Mouse (Mus musculus) ZHBTc4 (cell line): ENCODE data around the gene Hist1h3d.
"Not testable (repeated sequence)": the region's sequence is repeated elsewhere in the genome, so short reads cannot be mapped to it uniquely, and the experiment has no call there.

Source experiments
- DNase-seq: peaks from one replicate; pipeline ENCODE4 v3.0.0-alpha.2; 2011; ENCODE audit warnings: low read depth, low spot score

The Hist1h3d gene

DNA sequence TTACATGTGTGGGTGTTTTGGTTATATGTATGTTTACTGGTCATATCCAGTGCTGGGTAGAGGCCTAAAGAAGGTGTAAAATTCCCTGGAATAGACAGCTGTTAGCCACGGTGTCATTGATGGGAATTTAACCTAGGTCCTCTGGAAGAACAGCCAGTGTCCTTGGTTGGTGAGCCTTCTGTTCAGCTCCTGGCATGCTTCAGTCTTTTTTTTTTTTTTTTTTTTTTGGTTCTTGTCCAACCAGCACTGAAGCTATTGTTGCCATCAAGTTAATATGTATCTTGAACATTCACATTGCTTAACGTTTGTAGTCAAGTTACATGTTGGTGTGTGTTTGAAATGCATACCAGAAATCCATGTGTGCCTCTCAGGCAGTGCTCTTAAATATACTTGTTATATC is 11.1 kb upstream of the Hist1h3d start:
- no peak for DNase-seq

GRCm38 (mm10) chr13:23570261-23571021 is 5.1 kb upstream of the Hist1h3d start:
- DNase-seq, result peak; percentile 40

GRCm38 (mm10) chr13:23571022-23571503 is 4.5 kb upstream of the Hist1h3d start, which contains the start of the genes Hist1h2ae and Hist1h2bg:
TSS of gene Hist1h2ae (minus strand) at chr13:23571220.
TSS of gene Hist1h2bg (plus strand) at chr13:23571396.
- peak; percentile 94 for DNase-seq

GRCm38 (mm10) chr13:23571504-23572217 is 3.9 kb upstream of the Hist1h3d start:
- not testable (repeated sequence) for DNase-seq

DNA sequence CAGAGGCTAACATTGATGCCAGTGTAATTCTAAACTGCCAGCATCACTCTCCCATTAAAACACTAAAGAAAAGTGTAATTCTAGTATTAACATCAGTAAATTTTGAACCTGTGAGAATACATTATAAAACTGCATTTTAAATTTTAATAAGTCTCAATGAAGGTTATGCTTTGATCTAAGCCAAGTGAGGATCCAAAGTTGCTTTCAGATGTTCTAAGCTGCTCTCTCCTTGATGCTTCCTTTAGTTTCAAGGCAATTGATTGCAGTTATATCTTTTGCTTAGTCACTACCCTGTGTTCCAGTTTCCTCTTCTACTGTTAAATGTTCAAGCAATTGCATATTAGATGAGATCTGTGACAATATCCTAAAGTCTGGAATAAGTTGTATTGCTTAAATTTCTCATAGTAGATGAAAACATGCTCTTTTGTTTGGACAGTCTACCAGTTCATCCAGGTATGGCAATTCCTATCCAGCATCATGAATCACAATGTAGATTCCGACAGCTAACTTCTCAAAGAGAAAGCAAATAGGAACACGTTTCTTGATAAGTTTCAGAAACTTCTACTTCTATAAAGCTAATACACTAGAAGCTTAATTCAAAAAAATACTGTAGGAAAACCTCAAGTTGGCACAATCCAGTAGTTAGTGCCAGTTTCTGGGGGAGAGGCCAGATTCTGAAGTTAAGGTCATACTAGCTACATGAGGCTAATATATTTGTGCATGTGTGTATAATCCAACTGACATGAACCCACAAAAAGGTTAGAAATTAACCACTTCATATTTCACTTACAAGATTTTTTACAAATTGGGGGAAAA is 3.1 kb upstream of the Hist1h3d start:
- peak; percentile 56 for DNase-seq

DNA sequence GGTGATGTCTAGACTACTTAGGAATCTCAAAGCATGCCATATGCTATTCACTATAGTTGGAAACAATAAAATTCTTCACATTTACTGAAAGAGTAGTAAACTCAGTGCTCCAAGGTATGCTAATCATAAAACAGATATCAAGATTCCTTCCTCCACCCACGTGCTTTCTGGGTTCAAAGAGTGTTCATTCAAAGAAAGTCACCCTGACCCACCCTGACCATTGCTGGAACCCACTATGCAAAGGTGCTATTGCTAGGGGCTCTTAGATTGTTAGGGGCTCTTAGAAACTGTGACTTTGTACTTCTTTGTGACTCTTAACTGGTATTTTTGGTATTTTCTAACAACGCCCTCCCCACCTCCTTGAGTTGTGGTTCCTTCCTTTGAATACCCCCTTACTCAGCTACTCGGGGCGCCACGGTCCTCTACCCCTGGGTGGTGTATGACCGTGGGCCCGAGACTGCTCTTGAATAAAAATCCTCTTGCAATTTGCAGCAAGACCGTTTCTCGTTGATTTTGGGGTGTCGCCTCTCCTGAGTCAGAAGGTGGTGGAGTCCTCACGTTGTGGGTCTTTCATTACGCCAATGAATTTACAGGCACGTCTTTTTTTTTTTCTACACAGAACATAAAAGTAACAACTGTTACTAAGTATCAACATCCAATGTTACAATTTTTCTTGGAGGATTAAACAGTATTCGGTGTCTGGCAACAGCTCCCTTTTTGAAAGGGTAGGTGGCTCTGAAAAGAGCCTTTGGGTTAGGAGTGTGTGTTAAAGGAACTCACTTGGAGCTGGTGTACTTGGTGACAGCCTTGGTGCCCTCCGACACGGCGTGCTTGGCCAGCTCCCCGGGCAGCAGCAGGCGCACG is 2.3 kb upstream of the Hist1h3d start:
- DNase-seq, result peak; percentile 43

GRCm38 (mm10) chr13:23573898-23574524 is 1.6 kb upstream of the Hist1h3d start, which contains the start of the genes Hist1h2bf and Hist1h2ad:
TSS of gene Hist1h2bf (minus strand) at chr13:23574196.
TSS of gene Hist1h2ad (plus strand) at chr13:23574381.
- peak; percentile 99 for DNase-seq

GRCm38 (mm10) chr13:23574546-23575170 is 905 bp upstream of the Hist1h3d start:
- peak; percentile 61 for DNase-seq

DNA sequence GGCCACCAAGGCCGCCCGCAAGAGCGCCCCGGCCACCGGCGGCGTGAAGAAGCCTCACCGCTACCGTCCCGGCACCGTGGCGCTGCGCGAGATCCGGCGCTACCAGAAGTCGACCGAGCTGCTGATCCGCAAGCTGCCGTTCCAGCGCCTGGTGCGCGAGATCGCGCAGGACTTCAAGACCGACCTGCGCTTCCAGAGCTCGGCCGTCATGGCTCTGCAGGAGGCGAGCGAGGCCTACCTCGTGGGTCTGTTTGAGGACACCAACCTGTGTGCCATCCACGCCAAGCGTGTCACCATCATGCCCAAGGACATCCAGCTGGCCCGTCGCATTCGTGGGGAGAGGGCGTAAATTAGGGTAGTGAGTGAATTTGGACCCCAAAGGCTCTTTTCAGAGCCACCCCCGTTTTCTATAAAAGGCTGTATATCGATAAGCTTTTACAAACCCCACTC is 326 bp downstream of the Hist1h3d start:
- DNase-seq, result peak; percentile 50

DNA sequence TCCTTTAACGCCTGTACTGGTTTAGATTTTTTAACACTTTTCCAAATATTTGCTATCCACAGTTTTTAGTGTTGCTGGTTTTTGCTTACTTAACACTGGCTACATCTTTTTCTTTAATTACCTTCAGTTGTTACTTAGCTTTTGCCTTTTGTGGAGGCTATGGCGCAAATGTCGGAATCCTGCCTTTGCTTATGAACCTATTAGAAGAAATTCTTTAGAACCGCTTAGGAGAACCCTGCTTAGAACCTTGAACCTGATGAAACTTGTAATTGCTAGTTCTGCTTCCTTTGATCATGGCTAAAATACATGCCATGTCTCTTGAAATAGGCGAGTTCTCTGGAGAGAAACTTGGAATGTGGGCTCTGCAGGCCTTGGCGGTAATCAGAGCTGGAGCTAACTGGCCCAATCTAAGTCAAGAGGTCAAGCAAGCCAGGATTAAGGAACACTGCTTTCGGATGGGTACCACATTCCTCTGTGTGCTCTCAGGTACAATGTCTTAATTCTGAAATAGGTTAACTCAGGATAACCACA is 853 bp downstream of the Hist1h3d start:
- DNase-seq, result peak; percentile 87

DNA sequence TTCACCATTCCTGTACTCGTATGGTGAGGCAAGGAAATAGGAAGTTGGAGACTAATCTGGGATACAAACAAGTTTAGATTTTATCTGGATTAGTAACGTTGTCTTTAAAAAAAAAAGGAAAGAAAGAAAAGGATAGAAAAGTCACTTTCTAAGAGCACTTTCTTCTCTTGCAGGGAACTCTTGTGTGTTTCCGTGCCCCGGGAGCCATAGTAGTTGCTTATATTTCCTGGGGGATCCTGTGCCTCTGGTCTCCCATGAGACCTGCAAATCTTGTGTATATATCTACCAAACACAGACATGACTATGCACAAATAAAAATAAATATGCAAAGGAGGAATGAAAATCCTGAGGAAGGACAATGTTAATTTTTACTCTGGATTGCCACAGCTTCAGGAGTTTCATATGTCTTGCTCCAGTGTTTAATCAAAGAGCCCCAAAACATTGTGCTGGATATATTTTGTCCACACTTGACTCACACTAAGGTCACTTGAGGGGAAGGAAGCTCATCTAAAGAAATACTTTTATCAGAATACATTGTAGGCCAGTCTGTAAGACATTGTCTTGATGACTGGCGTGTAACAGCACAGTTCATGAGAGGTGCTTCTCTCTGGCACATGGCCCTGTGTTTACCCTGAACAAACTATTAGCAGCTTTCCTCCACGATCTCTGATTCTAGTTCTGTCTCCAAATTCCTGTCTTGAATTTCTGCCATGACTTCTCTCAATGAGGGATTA is 1.5 kb downstream of the Hist1h3d start:
- DNase-seq, result peak; percentile 37

GRCm38 (mm10) chr13:23577835-23578234 is 2.3 kb downstream of the Hist1h3d start:
- DNase-seq, result no peak

DNA sequence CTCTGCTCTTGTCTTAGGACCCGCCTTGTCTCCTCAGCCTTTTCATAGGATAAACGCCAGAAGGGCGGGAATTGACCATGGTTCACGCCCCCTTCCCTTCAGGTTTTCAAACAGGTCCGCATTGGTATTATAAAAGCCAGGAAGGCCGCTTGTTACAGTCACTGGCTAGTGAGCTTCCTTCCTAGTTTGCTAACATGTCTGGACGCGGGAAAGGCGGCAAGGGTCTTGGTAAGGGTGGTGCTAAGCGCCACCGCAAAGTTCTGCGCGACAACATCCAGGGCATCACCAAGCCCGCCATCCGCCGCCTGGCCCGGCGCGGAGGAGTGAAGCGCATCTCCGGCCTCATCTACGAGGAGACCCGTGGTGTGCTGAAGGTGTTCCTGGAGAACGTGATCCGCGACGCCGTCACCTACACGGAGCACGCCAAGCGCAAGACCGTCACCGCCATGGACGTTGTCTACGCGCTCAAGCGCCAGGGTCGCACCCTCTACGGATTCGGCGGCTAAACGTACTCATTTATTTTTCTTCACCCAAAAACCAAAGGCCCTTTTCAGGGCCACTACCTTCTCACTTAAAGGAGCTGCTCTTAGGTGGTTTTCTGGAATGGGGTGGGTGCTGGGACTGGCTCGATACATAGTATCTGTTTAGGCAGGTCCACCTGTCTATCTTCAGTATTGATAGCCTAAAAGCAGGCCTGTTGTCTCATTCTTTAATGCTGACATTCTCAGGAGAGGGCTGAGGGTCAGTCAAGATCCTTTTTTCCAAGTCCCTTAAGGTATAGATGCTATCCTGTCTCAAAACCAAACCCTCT is 6.0 kb downstream of the Hist1h3d start, which contains the start of gene Hist1h4d:
TSS of gene Hist1h4d (plus strand) at position 191 of the 811 bp plus-strand sequence.
- DNase-seq, result peak; percentile 97

DNA sequence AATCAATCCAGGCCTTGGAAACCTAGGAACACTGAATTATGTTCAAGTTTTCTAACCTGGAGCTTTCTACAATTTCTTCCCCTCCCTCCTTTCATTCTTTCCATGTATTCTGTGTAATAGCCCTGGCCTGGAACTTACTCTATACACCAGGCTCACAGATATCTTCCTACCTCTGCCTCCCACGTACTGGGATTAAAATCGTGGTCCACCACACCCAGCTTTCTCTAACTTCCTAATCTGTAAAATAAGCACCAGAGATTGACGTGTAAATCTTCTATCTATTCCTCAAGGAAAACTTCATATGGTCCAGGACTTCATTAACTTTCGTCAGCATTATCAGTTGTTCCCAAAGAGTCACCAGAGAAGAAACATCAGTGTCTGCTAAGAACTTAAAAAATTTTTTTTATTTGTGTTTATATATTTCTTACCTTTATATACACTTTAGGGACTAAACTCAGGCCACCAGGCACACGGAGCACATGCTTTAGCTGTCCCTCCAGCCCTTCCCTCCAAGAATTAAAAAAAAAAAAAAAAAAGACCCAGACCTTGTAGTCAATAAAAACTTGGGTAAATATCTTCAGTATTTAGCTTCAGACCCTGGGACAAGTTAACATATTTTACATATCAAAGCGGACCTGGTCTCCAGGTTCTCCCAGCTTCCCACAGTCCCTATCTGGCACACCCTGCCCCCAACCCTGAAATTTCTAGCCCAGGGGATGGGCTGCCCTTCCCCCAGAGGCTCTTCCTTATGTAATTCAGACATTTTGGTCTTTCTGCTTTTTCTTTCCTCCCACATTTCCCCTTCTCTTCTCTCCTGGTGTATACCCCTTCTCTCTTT is 6.9 kb downstream of the Hist1h3d start:
- peak; percentile 88 for DNase-seq

- no peak for DNase-seq
Measured at GRCm38 (mm10) chr13:23583387-23584068, 8.0 kb downstream of the Hist1h3d start.

DNA sequence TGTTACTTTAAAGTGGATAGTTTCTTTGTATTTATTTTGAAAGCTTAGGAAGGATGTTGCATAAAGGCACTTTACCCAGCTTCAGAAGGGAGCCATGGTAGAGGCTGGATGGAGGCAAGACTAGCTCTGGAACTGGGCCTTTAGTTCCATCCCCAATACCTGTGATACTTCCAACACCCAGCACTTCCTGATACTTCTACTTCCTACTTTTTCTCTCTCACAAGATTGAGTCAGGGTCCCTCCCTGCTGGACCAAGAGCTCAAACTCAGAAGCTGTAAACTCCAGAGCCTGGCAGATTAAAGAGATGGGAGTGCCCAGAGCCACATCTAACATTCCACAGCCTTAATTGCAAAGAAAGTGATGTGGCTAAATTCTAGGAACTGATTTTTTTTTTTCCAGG is 8.8 kb downstream of the Hist1h3d start:
- peak; percentile 55 for DNase-seq
